Mouse (Mus musculus) stomach, postnatal 0 days (tissue): ENCODE data around the gene Myh7b. TPM values are rescaled to one million over a fixed set of nuclear protein-coding genes. Genes with fewer than 3 reads are reported as not detected.

Source experiments
- ATAC-seq: fragments of 200-750 bp; cut with Nextera tagmentation; 2 replicates; pipeline ENCODE4 v1.8.0; 2017; ENCODE audit not compliant: low FRiP score, low TSS enrichment
- DNase-seq: peaks from one replicate; pipeline ENCODE4 v3.0.0-alpha.2; 2016; ENCODE audit warnings: low spot score
- H3K27ac ChIP-seq: fragments of 300-500 bp; sonication (generic); replicated peaks from 2 replicates; pipeline ENCODE4 v1.5.1; 2014; ENCODE audit warnings: mild to moderate bottlenecking, control low read depth
- H3K27me3 ChIP-seq: fragments of 300-500 bp; sonication (generic); 2 replicates; pipeline ENCODE4 v1.6.1; 2014; ENCODE audit warnings: low read length; ENCODE audit not compliant: control insufficient read depth, insufficient read depth
- H3K36me3 ChIP-seq: fragments of 300-500 bp; sonication (generic); 2 replicates; pipeline ENCODE4 v1.6.1; 2014; ENCODE audit warnings: low read length, mixed read lengths; ENCODE audit not compliant: control insufficient read depth, insufficient read depth
- H3K4me1 ChIP-seq: fragments of 300-500 bp; sonication (generic); replicated peaks from 2 replicates; pipeline ENCODE4 v1.6.1; 2014; ENCODE audit warnings: antibody characterized with exemption; ENCODE audit not compliant: control insufficient read depth, insufficient read depth
- H3K4me2 ChIP-seq: fragments of 300-500 bp; sonication (generic); replicated peaks from 2 replicates; pipeline ENCODE4 v1.6.1; 2014; ENCODE audit warnings: low read depth, mild to moderate bottlenecking, control low read depth, moderate library complexity
- H3K4me3 ChIP-seq: fragments of 300-500 bp; sonication (generic); 2 replicates; pipeline ENCODE4 v1.5.1; 2014; ENCODE audit warnings: low read depth, low read length, control low read depth
- H3K9ac ChIP-seq: fragments of 300-500 bp; sonication (generic); 2 replicates; pipeline ENCODE4 v1.6.1; 2014; ENCODE audit warnings: mild to moderate bottlenecking, low read length, control low read depth, mixed read lengths
- H3K9me3 ChIP-seq: fragments of 300-500 bp; sonication (generic); 2 replicates; pipeline ENCODE4 v1.6.1; 2016; ENCODE audit warnings: low read length; ENCODE audit not compliant: control insufficient read depth
- CTCF ChIP-seq: IDR thresholded peaks from 2 replicates; pipeline ENCODE4 v1.5.1; 2016; ENCODE audit warnings: antibody characterized with exemption, low read depth, mild to moderate bottlenecking, moderate library complexity
- EP300 ChIP-seq: optimal IDR thresholded peaks from 2 replicates; pipeline ENCODE3; 2016; ENCODE audit warnings: antibody characterized with exemption
- WGBS: fragments of 180-500 bp; shearing (Covaris S2); extraction: QIAGEN DNeasy Blood & Tissue Kit; methylation state at CpG from one replicate; pipeline ENCODE4 v1.1.7; 2014; 5-methylcytosine and 5-hydroxymethylcytosine counted together
- polyA plus RNA-seq: library from polyadenylated mRNA; unstranded; fragments of >200 nt; fragmentation: Nextera tagmentation; extraction: Ambion mirVana; gene quantifications from 2 replicates; pipeline ENCODE4 v1.2.1, GENCODE M21; 2015

Myh7b gene
- polyA plus RNA-seq, 1 experiment from 2014 or later = 0.05 TPM

- Histone ChIP-seq H3K36me3 (peaks cover 11% of the 10 kb centered on the region; the same call in 1 of the 2 replicates), H3K27ac (no peak overlapping the region), H3K27me3 (no peaks in the 10 kb centered on the region), H3K9ac (no peak overlapping the region), H3K4me3 (no peak overlapping the region), H3K4me1 (no peaks in the 10 kb centered on the region; the same call in 1 of the 2 replicates), H3K9me3 (no peaks in the 10 kb centered on the region), H3K4me2 (no peak overlapping the region)
- no peak for TF ChIP-seq CTCF
- TF ChIP-seq EP300 = no peak
- DNase-seq (no peak), ATAC-seq (no peak)
- WGBS = 85% methylated on average over 13 of the region's 13 CpGs
Observed at GRCm38 (mm10) chr2:155628519-155628918, 17.5 kb downstream of the Myh7b start.

- H3K9ac ChIP-seq = peak overlapping the region; percentile 55
- TF ChIP-seq CTCF = no peak
- no peak for TF ChIP-seq EP300
- H3K4me3 ChIP-seq = peak overlapping the region; percentile 27
- peak; percentile 64 for DNase-seq
- no peaks in the 10 kb centered on the region for H3K9me3 ChIP-seq
- 0 out of 2 replicates have a peak overlapping the region, but pooled peaks have one; percentile 2 for H3K27ac ChIP-seq
- no peaks in the 10 kb centered on the region for H3K27me3 ChIP-seq
- ATAC-seq = peak; percentile 38
- peaks cover 12% of the 10 kb centered on the region; the same call in 1 of the 2 replicates for H3K36me3 ChIP-seq
- peak overlapping the region; percentile 64 for H3K4me2 ChIP-seq
- H3K4me1 ChIP-seq = no peaks in the 10 kb centered on the region; the same call in 1 of the 2 replicates
- 1% methylated on average over 33 of the region's 35 CpGs for WGBS
Observed at GRCm38 (mm10) chr2:155629231-155629661, 18.2 kb downstream of the Myh7b start.

DNA sequence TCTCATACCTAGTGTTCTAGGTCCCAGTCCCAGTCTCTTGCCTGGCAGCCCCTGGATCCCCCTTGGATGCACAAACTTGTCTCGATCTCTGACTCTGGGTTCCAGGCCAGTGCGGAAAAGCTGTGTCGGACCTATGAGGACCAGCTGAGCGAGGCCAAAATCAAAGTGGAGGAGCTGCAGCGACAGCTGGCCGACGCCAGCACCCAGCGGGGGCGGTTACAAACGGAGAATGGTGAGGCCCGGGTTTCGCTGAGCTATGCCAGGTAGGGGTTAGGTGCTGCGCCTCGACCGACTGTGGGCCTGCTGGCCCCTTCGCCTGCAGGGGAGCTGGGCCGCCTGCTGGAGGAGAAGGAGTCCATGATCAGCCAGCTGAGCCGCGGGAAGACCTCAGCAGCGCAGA lies 19.1 kb downstream of the Myh7b start:
- no peak overlapping the region for H3K4me2 ChIP-seq
- H3K9me3 ChIP-seq = no peaks in the 10 kb centered on the region
- H3K27me3 ChIP-seq = no peaks in the 10 kb centered on the region
- H3K4me1 ChIP-seq = no peaks in the 10 kb centered on the region; the same call in 1 of the 2 replicates
- no peak overlapping the region for H3K27ac ChIP-seq
- WGBS = 71% methylated on average over 20 of the region's 20 CpGs
- H3K9ac ChIP-seq = no peak overlapping the region
- ATAC-seq = no peak
- peaks cover 21% of the 10 kb centered on the region; the same call in 1 of the 2 replicates for H3K36me3 ChIP-seq
- H3K4me3 ChIP-seq = no peak overlapping the region
- no peak for DNase-seq
- TF ChIP-seq EP300 (no peak), CTCF (no peak)

DNA sequence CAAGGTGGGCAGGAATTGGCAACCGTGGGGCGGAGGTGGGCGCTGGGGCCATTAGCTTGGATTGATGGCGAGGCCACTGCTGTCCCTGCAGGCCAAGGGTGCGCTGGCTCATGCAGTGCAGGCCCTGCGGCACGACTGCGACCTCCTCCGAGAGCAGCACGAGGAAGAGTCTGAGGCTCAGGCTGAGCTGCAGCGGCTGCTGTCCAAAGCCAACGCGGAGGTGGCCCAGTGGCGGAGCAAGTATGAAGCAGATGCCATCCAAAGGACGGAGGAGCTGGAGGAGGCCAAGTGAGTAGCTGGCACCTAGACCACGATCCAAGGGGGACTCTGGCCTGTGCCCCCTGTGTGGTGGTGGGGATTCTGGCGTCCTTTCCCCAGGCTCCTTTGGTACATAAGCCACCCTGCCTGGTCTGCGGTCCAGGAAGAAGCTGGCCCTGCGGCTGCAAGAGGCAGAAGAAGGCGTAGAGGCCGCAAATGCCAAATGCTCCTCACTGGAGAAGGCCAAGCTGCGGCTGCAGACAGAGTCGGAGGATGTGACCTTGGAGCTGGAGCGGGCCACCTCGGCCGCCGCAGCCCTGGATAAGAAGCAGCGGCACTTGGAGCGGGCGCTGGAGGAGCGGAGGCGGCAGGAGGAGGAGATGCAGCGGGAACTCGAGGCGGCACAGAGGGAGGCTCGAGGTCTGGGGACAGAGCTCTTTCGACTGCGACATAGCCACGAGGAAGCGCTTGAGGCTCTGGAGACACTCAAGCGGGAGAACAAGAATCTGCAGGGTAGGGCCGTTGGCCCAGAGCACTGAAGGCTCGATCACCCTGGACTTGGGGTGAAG lies 19.8 kb downstream of the Myh7b start:
- Histone ChIP-seq H3K27me3 (no peaks in the 10 kb centered on the region), H3K36me3 (peaks cover 24% of the 10 kb centered on the region; the same call in 1 of the 2 replicates), H3K4me2 (no peak overlapping the region), H3K9ac (no peak overlapping the region), H3K4me1 (no peaks in the 10 kb centered on the region; the same call in 1 of the 2 replicates), H3K4me3 (no peak overlapping the region), H3K27ac (no peak overlapping the region), H3K9me3 (no peaks in the 10 kb centered on the region)
- TF ChIP-seq CTCF (no peak), EP300 (no peak)
- DNase-seq = no peak
- no peak for ATAC-seq
- WGBS = 54% methylated on average over 41 of the region's 43 CpGs

DNA sequence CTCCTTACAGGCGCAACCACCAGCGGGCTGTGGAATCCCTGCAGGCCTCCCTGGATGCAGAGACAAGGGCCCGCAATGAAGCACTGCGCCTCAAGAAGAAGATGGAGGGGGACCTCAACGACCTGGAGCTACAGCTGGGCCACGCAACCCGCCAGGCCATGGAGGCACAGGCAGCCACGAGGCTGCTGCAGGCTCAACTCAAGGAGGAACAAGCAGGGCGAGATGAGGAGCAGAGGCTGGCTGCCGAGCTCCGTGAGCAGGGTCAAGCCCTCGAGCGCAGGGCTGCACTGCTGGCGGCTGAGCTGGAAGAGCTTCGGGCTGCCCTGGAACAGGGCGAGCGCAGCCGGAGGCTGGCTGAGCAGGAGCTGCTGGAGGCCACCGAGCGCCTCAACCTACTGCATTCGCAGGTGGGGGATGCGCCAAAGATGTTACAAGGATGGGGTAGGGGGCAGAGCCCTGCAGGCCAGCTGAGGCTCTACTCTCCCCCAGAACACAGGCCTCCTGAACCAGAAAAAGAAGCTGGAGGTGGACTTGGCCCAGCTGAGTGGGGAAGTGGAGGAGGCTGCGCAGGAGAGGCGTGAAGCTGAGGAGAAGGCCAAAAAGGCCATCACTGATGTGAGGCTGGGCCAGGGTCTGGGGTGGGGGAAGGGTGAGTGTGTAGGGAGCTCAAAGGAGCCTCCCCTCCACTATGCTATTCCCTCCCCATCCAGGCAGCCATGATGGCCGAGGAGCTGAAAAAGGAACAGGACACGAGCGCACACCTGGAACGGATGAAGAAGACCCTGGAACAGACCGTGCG lies 21.3 kb downstream of the Myh7b start:
- no peak for TF ChIP-seq EP300
- TF ChIP-seq CTCF = no peak
- no peak overlapping the region for H3K4me3 ChIP-seq
- no peak overlapping the region for H3K27ac ChIP-seq
- H3K4me1 ChIP-seq = no peaks in the 10 kb centered on the region; the same call in 1 of the 2 replicates
- DNase-seq (no peak), ATAC-seq (no peak)
- 71% methylated on average over 30 of the region's 30 CpGs for WGBS
- no peak overlapping the region for H3K4me2 ChIP-seq
- no peaks in the 10 kb centered on the region for H3K27me3 ChIP-seq
- no peak overlapping the region for H3K9ac ChIP-seq
- H3K9me3 ChIP-seq = no peaks in the 10 kb centered on the region
- peaks cover 26% of the 10 kb centered on the region; the same call in 1 of the 2 replicates for H3K36me3 ChIP-seq
